Mouse (Mus musculus): ENCODE data around the gene Mrpl53. TPM values are rescaled to one million over a fixed set of nuclear protein-coding genes. Genes with fewer than 3 reads are reported as not detected.
"Not testable (repeated sequence)": the region's sequence is repeated elsewhere in the genome, so short reads cannot be mapped to it uniquely, and the experiment has no call there.

Gene Mrpl53
- polyA plus RNA-seq, 1 experiment, result 78.7 TPM

GRCm38 (mm10) chr6:83142886-83143285, 34.0 kb downstream of the Mrpl53 start:
- no peaks in the 10 kb centered on the region for H3K9me3 ChIP-seq
- peaks cover 27% of the 10 kb centered on the region for H3K27me3 ChIP-seq (replicated peaks)
- TF ChIP-seq FLI1 (IDR thresholded peaks at IDR 0.05; ENCODE audit: low read length) (no peak), GATA1 (IDR thresholded peaks at IDR 0.05; ENCODE audit: borderline replicate concordance, low read length) (no peak)
- peaks cover 11% of the 10 kb centered on the region for H3K36me3 ChIP-seq (replicated peaks; ENCODE audit: low read length)
- no peak overlapping the region for H3K4me3 ChIP-seq (replicated peaks)
- peaks cover 65% of the 10 kb centered on the region for H3K4me1 ChIP-seq

- no peak for TF ChIP-seq GATA1 (IDR thresholded peaks at IDR 0.05; ENCODE audit: borderline replicate concordance, low read length)
- TF ChIP-seq FLI1 (IDR thresholded peaks at IDR 0.05; ENCODE audit: low read length), result no peak
- no peak overlapping the region for H3K4me3 ChIP-seq (replicated peaks)
These were observed 36.4 kb downstream of the Mrpl53 start for GRCm38 (mm10) chr6:83145209-83145608.

GRCm38 (mm10) chr6:83145805-83146204, 37.0 kb downstream of the Mrpl53 start:
- TF ChIP-seq FLI1 (IDR thresholded peaks at IDR 0.05; ENCODE audit: low read length) (no peak), GATA1 (IDR thresholded peaks at IDR 0.05; ENCODE audit: borderline replicate concordance, low read length) (no peak)
- H3K36me3 ChIP-seq (replicated peaks; ENCODE audit: low read length), result peaks cover 32% of the 10 kb centered on the region
- no peaks in the 10 kb centered on the region for H3K9me3 ChIP-seq
- H3K4me3 ChIP-seq (replicated peaks), result peak overlapping the region; percentile 42
- peaks cover 40% of the 10 kb centered on the region for H3K27me3 ChIP-seq (replicated peaks)
- peaks cover 56% of the 10 kb centered on the region for H3K4me1 ChIP-seq

More at GRCm38 (mm10) chr6:83145209-83145608, 36.4 kb downstream of the Mrpl53 start:
- Histone ChIP-seq H3K36me3 (replicated peaks; ENCODE audit: low read length) (peaks cover 29% of the 10 kb centered on the region), H3K27me3 (replicated peaks) (peaks cover 38% of the 10 kb centered on the region), H3K9me3 (no peaks in the 10 kb centered on the region), H3K4me1 (peaks cover 55% of the 10 kb centered on the region)

GRCm38 (mm10) chr6:83147280-83147679, 38.4 kb downstream of the Mrpl53 start:
- Histone ChIP-seq H3K9me3 (no peaks in the 10 kb centered on the region), H3K36me3 (replicated peaks; ENCODE audit: low read length) (peaks cover 41% of the 10 kb centered on the region)
- TF ChIP-seq FLI1 (IDR thresholded peaks at IDR 0.05; ENCODE audit: low read length) (no peak), GATA1 (IDR thresholded peaks at IDR 0.05; ENCODE audit: borderline replicate concordance, low read length) (no peak)

GRCm38 (mm10) chr6:83151721-83152120, 42.9 kb downstream of the Mrpl53 start:
- Histone ChIP-seq H3K27me3 (replicated peaks) (peaks cover 56% of the 10 kb centered on the region), H3K4me1 (peaks cover 44% of the 10 kb centered on the region), H3K36me3 (replicated peaks; ENCODE audit: low read length) (peaks cover 49% of the 10 kb centered on the region), H3K9me3 (no peaks in the 10 kb centered on the region), H3K4me3 (replicated peaks) (no peak overlapping the region)
- no peak for TF ChIP-seq FLI1 (IDR thresholded peaks at IDR 0.05; ENCODE audit: low read length)
- no peak for TF ChIP-seq GATA1 (IDR thresholded peaks at IDR 0.05; ENCODE audit: borderline replicate concordance, low read length)

More at GRCm38 (mm10) chr6:83147280-83147679, 38.4 kb downstream of the Mrpl53 start:
- H3K4me1 ChIP-seq, result peaks cover 54% of the 10 kb centered on the region
- H3K4me3 ChIP-seq (replicated peaks), result peak overlapping the region; percentile 17
- H3K27me3 ChIP-seq (replicated peaks), result peaks cover 35% of the 10 kb centered on the region

GRCm38 (mm10) chr6:83153038-83153437, 44.2 kb downstream of the Mrpl53 start:
- H3K4me3 ChIP-seq (replicated peaks), result no peak overlapping the region
- no peaks in the 10 kb centered on the region for H3K9me3 ChIP-seq
- H3K36me3 ChIP-seq (replicated peaks; ENCODE audit: low read length), result peaks cover 38% of the 10 kb centered on the region
- H3K4me1 ChIP-seq, result peaks cover 36% of the 10 kb centered on the region
- peaks cover 46% of the 10 kb centered on the region for H3K27me3 ChIP-seq (replicated peaks)
- TF ChIP-seq FLI1 (IDR thresholded peaks at IDR 0.05; ENCODE audit: low read length), result no peak
- no peak for TF ChIP-seq GATA1 (IDR thresholded peaks at IDR 0.05; ENCODE audit: borderline replicate concordance, low read length)

- Histone ChIP-seq H3K36me3 (replicated peaks; ENCODE audit: low read length) (peaks cover 35% of the 10 kb centered on the region), H3K9me3 (no peaks in the 10 kb centered on the region), H3K4me1 (peaks cover 36% of the 10 kb centered on the region), H3K27me3 (replicated peaks) (peaks cover 45% of the 10 kb centered on the region), H3K4me3 (replicated peaks) (no peak overlapping the region)
- TF ChIP-seq GATA1 (IDR thresholded peaks at IDR 0.05; ENCODE audit: borderline replicate concordance, low read length), result no peak
- no peak for TF ChIP-seq FLI1 (IDR thresholded peaks at IDR 0.05; ENCODE audit: low read length)
These were observed 44.6 kb downstream of the Mrpl53 start for GRCm38 (mm10) chr6:83153485-83153884.

GRCm38 (mm10) chr6:83155552-83156238, 46.9 kb downstream of the Mrpl53 start:
- Histone ChIP-seq H3K9me3 (no peaks in the 10 kb centered on the region), H3K4me3 (replicated peaks) (peak overlapping the region; percentile 93), H3K36me3 (replicated peaks; ENCODE audit: low read length) (peaks cover 18% of the 10 kb centered on the region), H3K27me3 (replicated peaks) (peaks cover 37% of the 10 kb centered on the region), H3K4me1 (peaks cover 34% of the 10 kb centered on the region)
- no peak for TF ChIP-seq GATA1 (IDR thresholded peaks at IDR 0.05; ENCODE audit: borderline replicate concordance, low read length)

- peaks cover 43% of the 10 kb centered on the region for H3K27me3 ChIP-seq (replicated peaks)
- TF ChIP-seq FLI1 (IDR thresholded peaks at IDR 0.05; ENCODE audit: low read length), result no peak
- no peak for TF ChIP-seq GATA1 (IDR thresholded peaks at IDR 0.05; ENCODE audit: borderline replicate concordance, low read length)
- peaks cover 16% of the 10 kb centered on the region for H3K36me3 ChIP-seq (replicated peaks; ENCODE audit: low read length)
- H3K4me1 ChIP-seq, result peaks cover 34% of the 10 kb centered on the region
- no peaks in the 10 kb centered on the region for H3K9me3 ChIP-seq
- peak within 1 kb of the TSS; percentile 93 for H3K4me3 ChIP-seq (replicated peaks)
These were observed 47.4 kb downstream of the Mrpl53 start, which contains the start of the genes Wdr54 and 1700003E16Rik for GRCm38 (mm10) chr6:83156259-83156684. TSS of gene Wdr54 (minus strand) at chr6:83156397. TSS of gene 1700003E16Rik (plus strand) at chr6:83156404.

GRCm38 (mm10) chr6:83159456-83159855, 50.6 kb downstream of the Mrpl53 start:
- H3K27me3 ChIP-seq (replicated peaks), result peaks cover 43% of the 10 kb centered on the region
- not testable (repeated sequence) for H3K36me3 ChIP-seq (replicated peaks; ENCODE audit: low read length); H3K4me3 ChIP-seq (replicated peaks); H3K9me3 ChIP-seq
- peaks cover 46% of the 10 kb centered on the region for H3K4me1 ChIP-seq

Other genes with a start within 250 kb of the Mrpl53 start
- gene Sema4f, start 169.3 kb upstream of the Mrpl53 start, polyA plus RNA-seq (2012; ENCODE audit: insufficient read depth, low replicate concordance), result not detected in 2 replicates
- gene M1ap, start 162.1 kb upstream of the Mrpl53 start, polyA plus RNA-seq (2012; ENCODE audit: insufficient read depth, low replicate concordance), result 3.6 and 5.2 TPM in 2 replicates
- gene Dok1, start 75.6 kb upstream of the Mrpl53 start, polyA plus RNA-seq (2012; ENCODE audit: insufficient read depth, low replicate concordance), result 159 and 256 TPM in 2 replicates
- 0.40 and 4.2 TPM in 2 replicates for gene Loxl3, start 74.9 kb upstream of the Mrpl53 start, polyA plus RNA-seq (2012; ENCODE audit: insufficient read depth, low replicate concordance)
- gene Aup1, start 54.5 kb upstream of the Mrpl53 start, polyA plus RNA-seq (2012; ENCODE audit: insufficient read depth, low replicate concordance), result 1,695 and 4,915 TPM in 2 replicates
- gene Htra2, start 53.8 kb upstream of the Mrpl53 start, polyA plus RNA-seq (2012; ENCODE audit: insufficient read depth, low replicate concordance), result 27.7 and 49.5 TPM in 2 replicates
- gene Dqx1, start 51.2 kb upstream of the Mrpl53 start, polyA plus RNA-seq (2012; ENCODE audit: insufficient read depth, low replicate concordance), result 0.22 TPM in 1 of 2 replicates, not detected in the other
- gene Tlx2, start 38.7 kb upstream of the Mrpl53 start, polyA plus RNA-seq (2012; ENCODE audit: insufficient read depth, low replicate concordance), result not detected in 2 replicates
- 6.8 and 7.3 TPM in 2 replicates for gene Pcgf1, start 31.2 kb upstream of the Mrpl53 start, polyA plus RNA-seq (2012; ENCODE audit: insufficient read depth, low replicate concordance)
- gene Lbx2, start 22.7 kb upstream of the Mrpl53 start, polyA plus RNA-seq (2012; ENCODE audit: insufficient read depth, low replicate concordance), result 3.3 TPM in 1 of 2 replicates, not detected in the other
- gene Ccdc142, start 7.4 kb upstream of the Mrpl53 start, polyA plus RNA-seq (2012; ENCODE audit: insufficient read depth, low replicate concordance), result 1.8 and 2.0 TPM in 2 replicates
- gene Gm42688, start 7.4 kb upstream of the Mrpl53 start, polyA plus RNA-seq (2012; ENCODE audit: insufficient read depth, low replicate concordance), result 0.99 and 2.7 TPM in 2 replicates
- gene Mogs, start 6.5 kb downstream of the Mrpl53 start, polyA plus RNA-seq (2012; ENCODE audit: insufficient read depth, low replicate concordance), result 76.1 and 165 TPM in 2 replicates
- 86.6 and 121 TPM in 2 replicates for gene Wbp1, start 12.5 kb downstream of the Mrpl53 start, polyA plus RNA-seq (2012; ENCODE audit: insufficient read depth, low replicate concordance)
- 201 and 370 TPM in 2 replicates for gene Ino80b, start 16.4 kb downstream of the Mrpl53 start, polyA plus RNA-seq (2012; ENCODE audit: insufficient read depth, low replicate concordance)
- gene Rtkn, start 26.4 kb downstream of the Mrpl53 start, polyA plus RNA-seq (2012; ENCODE audit: insufficient read depth, low replicate concordance), result 15.8 and 48.5 TPM in 2 replicates
- 2.0 and 13.3 TPM in 2 replicates for gene Wdr54, start 47.4 kb downstream of the Mrpl53 start, polyA plus RNA-seq (2012; ENCODE audit: insufficient read depth, low replicate concordance)
- 0.36 TPM in 1 of 2 replicates, not detected in the other for gene 1700003E16Rik, start 47.4 kb downstream of the Mrpl53 start, polyA plus RNA-seq (2012; ENCODE audit: insufficient read depth, low replicate concordance)
- 113 and 905 TPM in 2 replicates for gene Dctn1, start 56.9 kb downstream of the Mrpl53 start, polyA plus RNA-seq (2012; ENCODE audit: insufficient read depth, low replicate concordance)
- 0.32 TPM in 1 of 2 replicates, not detected in the other for gene Slc4a5, start 110.8 kb downstream of the Mrpl53 start, polyA plus RNA-seq (2012; ENCODE audit: insufficient read depth, low replicate concordance)
- gene Mthfd2, start 216.9 kb downstream of the Mrpl53 start, polyA plus RNA-seq (2012; ENCODE audit: insufficient read depth, low replicate concordance), result 17.8 and 30.5 TPM in 2 replicates
- gene Mob1a, start 217.0 kb downstream of the Mrpl53 start, polyA plus RNA-seq (2012; ENCODE audit: insufficient read depth, low replicate concordance), result 20.8 and 26.9 TPM in 2 replicates
- 46.0 and 113 TPM in 2 replicates for gene Bola3, start 240.1 kb downstream of the Mrpl53 start, polyA plus RNA-seq (2012; ENCODE audit: insufficient read depth, low replicate concordance)

Data from megakaryocyte, embryonic 14.5 days (primary cell).